Mouse (Mus musculus): ENCODE data around the gene Gm20388.

DNA sequence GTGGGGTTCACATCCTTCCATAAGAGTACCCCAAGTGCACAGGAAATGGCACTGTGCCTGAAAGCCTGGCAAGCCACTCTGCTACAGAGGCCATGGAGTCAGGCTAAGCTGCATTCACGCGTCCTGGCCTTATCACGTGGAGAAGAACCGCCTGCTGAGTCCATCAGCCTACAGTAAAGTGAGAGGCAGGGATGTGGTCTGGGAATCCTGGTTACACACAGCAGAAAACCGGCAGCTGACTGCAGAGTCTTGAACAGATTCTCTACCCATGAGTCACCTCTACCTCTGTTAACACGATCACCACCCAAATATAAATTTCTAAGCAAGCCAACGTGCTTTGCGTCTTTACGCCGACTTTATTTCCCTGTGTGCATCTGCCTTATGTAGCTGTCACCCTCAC is 2457.9 kb downstream of the Gm20388 start:
- TF ChIP-seq CTCF (IDR thresholded peaks at IDR 0.05; ENCODE audit: low read depth, low read length) (no peak), EP300 (IDR thresholded peaks at IDR 0.05; ENCODE audit: insufficient read depth, low read depth, low read length) (no peak), POLR2A (IDR thresholded peaks at IDR 0.05; ENCODE audit: insufficient read depth, low read length) (no peak)

All from ES-Bruce4 (cell line).